Mouse (Mus musculus) urinary bladder, adult 2 months (tissue): Measurements from ENCODE around the gene Ccdc152. TPM values are rescaled to one million over a fixed set of nuclear protein-coding genes. Genes with fewer than 3 reads are reported as not detected.
"Not testable (repeated sequence)": the region's sequence is repeated elsewhere in the genome, so short reads cannot be mapped to it uniquely, and the experiment has no call there.

ENCODE experiments used
- DNase-seq: peaks from one replicate; pipeline ENCODE4 v3.0.0; 2022; ENCODE audit warnings: low spot score
- polyA plus RNA-seq: library from polyadenylated mRNA; depleted of rRNA; stranded (reverse); fragments of >200 nt; gene quantifications from 2 replicates; pipeline ENCODE4 v1.2.3, GENCODE M21; 2012

Gene Ccdc152
- polyA plus RNA-seq, 1 experiment, result 1.7 TPM

GRCm38 (mm10) chr15:3277391-3277790, 25.9 kb downstream of the Ccdc152 start:
- DNase-seq, result no peak

DNA sequence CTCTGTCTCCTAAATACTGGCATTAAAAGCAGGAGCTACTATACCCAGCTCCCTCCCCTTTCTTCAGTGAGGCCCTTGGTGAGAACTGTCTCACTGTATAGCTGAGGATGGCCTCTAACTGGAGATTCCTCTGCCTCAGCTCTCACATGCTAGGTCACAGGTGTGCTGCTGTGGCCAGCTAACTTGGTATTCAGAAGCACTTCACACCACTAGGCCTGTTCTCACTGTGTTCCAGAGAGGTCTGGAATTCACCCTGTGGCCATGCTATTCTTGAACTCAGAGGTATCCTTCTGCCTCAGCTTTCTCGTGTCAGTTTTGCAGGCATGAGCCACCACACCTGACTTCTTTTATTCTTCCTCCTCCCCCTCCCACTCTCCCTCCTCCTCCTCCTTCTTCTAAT, 30.1 kb downstream of the Ccdc152 start:
- no peak for DNase-seq

- no peak for DNase-seq
These were observed 32.1 kb downstream of the Ccdc152 start for GRCm38 (mm10) chr15:3271216-3271615.

- peak; percentile 80 for DNase-seq
These were observed 32.7 kb downstream of the Ccdc152 start for GRCm38 (mm10) chr15:3270646-3271077.

DNA sequence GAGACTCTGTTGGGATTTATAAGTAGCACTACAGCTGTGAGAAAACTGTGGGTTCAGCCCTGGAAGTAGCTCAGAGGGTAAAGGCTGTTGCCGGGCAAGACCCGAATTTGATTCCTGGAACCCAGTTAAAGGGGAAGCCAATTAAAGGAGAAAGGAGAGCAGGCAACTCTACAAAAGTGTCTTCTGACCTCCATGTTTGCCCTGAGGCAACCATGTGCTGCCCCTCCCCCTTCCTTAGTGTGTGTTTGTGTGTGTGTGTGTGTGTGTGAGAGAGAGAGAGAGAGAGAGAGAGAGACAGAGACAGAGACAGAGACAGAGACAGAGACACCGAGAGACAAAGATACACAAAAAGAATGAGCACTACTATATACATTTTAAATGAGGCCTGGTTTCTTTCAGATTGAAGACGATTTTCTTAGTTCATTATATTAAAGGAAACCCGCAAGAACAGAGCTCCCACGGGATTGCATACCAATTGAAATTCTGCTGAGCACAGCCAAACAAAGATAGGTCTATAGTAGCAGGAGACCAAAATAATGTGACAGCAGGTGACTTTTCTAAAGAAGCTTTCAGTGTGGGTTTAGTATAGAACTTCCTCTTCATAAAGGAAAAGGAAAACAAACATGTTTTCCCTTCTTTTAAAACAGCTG, 33.2 kb downstream of the Ccdc152 start:
- no peak for DNase-seq

DNA sequence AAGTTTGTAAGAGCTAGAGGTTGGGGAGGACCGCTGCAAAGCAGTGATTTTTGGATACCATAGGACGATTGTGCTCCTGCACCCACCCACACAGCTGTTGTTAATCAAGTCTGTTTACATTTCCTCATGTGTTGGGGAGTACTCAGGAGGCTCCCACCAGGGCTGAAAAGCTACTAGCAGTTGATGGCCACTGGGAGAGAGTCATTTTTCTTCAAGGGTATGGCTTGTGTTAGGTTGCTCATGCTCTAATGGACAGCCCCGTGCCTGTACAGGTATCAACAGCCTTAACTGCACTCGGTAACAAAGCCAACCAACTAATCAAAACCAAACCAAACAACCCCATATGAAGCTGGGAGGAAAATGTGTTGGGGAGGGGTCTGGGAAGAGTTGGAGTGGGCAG, 33.8 kb downstream of the Ccdc152 start:
- no peak for DNase-seq

- no peak for DNase-seq
These were observed 35.1 kb downstream of the Ccdc152 start, which contains the start of gene Selenop for GRCm38 (mm10) chr15:3268247-3268646. Gene Selenop, plus strand, starts transcription at chr15:3268547.

DNA sequence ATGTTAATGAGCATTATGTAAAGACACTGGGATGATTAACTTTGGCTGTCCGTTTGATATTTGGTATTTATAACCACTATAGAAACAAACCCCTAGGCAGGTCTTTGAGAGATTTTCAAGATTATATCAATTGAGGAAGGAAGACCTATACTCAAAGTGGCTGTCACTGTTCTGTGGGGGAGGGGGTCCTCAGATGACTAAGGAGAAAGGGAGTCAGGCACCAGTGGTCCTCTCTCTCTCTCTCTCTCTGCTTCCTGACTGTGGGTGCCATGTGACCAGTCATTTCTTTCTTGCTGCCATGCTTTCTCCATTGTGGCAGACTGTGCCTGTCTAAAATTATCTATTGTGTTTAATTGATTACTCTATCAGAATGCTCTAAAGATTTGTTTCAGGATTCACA, 38.5 kb downstream of the Ccdc152 start:
- no peak for DNase-seq

DNA sequence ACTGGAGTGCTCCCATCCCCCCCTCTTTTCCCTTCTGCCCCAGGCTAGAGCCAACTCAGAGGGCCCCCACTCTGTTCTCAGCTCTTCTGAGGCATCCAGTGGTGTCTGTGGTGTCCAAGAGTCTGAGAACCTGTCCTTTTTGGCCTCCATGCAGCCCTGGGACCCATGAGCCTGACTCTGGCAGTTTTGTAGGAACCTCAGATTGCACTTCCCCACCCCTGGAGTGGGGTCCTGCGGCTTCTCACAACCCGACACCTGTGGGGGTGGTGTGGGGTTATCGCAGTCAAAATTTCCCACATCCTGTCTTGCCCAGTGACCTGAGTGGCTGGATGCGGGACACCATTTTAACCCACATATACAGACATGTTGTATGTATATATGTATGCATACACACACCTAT, 39.0 kb downstream of the Ccdc152 start:
- DNase-seq, result no peak

GRCm38 (mm10) chr15:3262883-3263282, 40.4 kb downstream of the Ccdc152 start:
- no peak for DNase-seq

DNA sequence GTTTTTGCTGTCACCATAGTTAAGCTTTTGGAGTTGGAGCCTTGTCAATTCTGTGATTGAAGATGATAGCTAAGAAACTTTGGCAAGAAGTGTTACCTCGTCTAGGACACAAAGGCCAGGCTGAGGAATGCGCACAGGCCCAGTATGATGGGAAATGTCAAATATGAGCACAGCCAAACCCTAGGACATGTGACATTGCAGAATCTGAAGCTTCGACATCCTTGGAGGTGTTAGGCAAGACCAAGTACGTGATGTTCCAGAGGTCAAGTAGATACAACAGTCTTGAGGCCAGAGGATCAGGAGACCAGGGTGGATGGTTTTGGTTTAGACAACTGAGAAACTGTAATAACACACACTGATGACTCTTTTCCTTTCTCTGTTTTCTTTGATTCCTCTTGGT, 43.0 kb downstream of the Ccdc152 start:
- no peak for DNase-seq

- DNase-seq, result no peak
These were observed 44.3 kb downstream of the Ccdc152 start for GRCm38 (mm10) chr15:3259025-3259424.

GRCm38 (mm10) chr15:3251718-3252067, 51.6 kb downstream of the Ccdc152 start:
- no peak for DNase-seq

- DNase-seq, result no peak
These were observed 52.2 kb downstream of the Ccdc152 start for GRCm38 (mm10) chr15:3251031-3251717.

DNA sequence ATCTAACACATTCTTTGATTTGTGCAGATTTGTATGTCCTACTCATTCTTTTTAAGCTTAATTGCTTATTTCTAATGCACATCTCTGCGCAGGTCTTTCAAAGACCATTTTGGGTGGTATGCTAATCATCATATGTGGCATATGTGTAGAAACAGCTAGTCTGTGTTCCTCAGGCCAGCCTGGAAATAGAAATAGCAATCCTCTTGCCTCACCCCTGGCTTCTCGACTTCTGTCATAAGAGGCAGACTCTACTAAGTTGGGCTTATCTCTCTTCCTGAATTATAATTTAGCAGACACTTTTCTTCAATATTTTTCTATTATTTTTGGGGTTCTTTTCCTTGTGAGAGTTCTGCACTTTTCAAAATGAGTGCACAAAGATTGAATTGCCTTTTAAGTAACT, 52.7 kb downstream of the Ccdc152 start:
- no peak for DNase-seq

DNA sequence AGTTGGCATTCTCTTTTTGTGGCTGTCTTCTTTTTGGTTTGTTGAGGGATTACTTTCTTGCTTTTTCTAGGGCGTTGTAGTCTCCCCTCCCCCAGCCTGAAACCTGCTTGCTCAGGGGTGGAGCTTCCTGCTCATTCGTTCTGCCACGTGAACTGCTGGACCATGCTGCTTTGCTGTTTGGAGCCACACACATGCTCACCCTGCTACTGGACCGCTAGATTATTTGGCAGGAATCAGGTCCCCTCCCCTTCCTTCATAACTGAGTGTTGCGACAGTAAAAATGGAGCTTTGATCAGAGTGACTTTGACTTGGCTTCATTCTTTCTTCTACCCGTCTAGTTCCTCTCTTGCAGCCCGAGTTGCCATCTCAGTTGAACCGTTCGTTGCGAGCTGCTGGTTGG, 58.3 kb downstream of the Ccdc152 start:
- not testable (repeated sequence) for DNase-seq

DNA sequence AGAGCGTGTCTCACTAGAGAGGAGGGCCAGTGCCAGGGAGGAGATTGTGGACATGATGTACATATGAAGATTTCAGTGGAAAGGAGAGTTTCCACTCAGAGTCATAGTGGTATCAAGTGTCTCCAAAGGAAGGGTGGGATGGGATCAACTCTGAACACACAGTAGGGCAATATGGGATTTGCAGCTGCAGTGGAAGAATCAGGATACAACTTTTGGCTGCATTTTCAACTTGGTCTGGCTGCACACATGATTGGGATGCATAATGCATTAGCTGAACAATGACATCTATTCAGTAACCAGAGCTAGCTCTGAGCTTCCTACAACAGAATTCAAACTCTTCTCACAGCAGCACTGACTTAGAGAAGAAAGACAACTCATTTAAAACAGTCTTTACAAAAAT, 65.4 kb downstream of the Ccdc152 start:
- DNase-seq, result no peak

DNA sequence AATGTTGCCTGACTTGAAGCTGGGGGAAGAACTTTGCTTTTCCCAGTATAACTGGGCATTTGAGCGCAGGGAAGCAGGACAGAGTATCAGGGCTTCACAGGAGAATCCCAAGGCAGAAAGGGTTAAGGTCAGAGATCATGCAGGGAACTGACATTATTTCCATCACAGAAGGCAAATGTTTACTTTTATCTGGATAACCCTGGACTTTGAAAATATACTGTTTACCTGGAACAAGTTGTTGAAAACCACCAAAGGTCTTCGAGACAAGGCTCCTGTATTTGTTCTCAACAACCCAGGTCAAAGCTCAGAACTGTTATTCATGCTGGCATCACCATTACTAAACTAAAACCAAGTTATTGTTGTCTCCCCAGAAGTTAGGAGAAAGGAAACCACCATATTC, 67.0 kb downstream of the Ccdc152 start:
- no peak for DNase-seq

- DNase-seq, result no peak
These were observed 69.3 kb downstream of the Ccdc152 start for GRCm38 (mm10) chr15:3233837-3234551.

GRCm38 (mm10) chr15:3232168-3232835, 71.0 kb downstream of the Ccdc152 start:
- DNase-seq, result no peak

GRCm38 (mm10) chr15:3231004-3231403, 72.3 kb downstream of the Ccdc152 start:
- DNase-seq, result no peak
